Mouse (Mus musculus): ENCODE data around the gene Myoz2. TPM values are rescaled to one million over a fixed set of nuclear protein-coding genes. Genes with fewer than 3 reads are reported as not detected.

Myoz2 gene
- total and polyA plus RNA-seq, 3 experiments: not detected

GRCm38 (mm10) chr3:122974833-122975232 is 60.0 kb downstream of the Myoz2 start:
- no peak for TF ChIP-seq MAX (IDR thresholded peaks at IDR 0.05; ENCODE audit: low read length)
- TF ChIP-seq ELF1 (IDR thresholded peaks at IDR 0.05; ENCODE audit: low read depth, low read length): no peak
- no peak for TF ChIP-seq CTCF (conservative IDR thresholded peaks at IDR 0.05 in 1 of 2, IDR thresholded peaks at IDR 0.05 in 1 of 2; ENCODE audit: low read depth in 2 of 2, low read length in 2 of 2)
- no peak for TF ChIP-seq USF1 (IDR thresholded peaks at IDR 0.05; ENCODE audit: low read depth, low read length)
- TF ChIP-seq PAX5 (IDR thresholded peaks at IDR 0.05; ENCODE audit: low read length): no peak
- no peak for TF ChIP-seq RCOR1 (conservative IDR thresholded peaks at IDR 0.05; ENCODE audit: low read depth, low read length)
- no peak for TF ChIP-seq KAT2A (IDR thresholded peaks at IDR 0.05; ENCODE audit: insufficient replicate concordance, low read length)
- TF ChIP-seq ZKSCAN1 (IDR thresholded peaks at IDR 0.05; ENCODE audit: borderline replicate concordance, low read depth, low read length): no peak
- no peak for TF ChIP-seq JUN (IDR thresholded peaks at IDR 0.05; ENCODE audit: insufficient read depth, low read depth, low read length)
- no peak for TF ChIP-seq ZC3H11A (IDR thresholded peaks at IDR 0.05; ENCODE audit: low read depth, low read length)
- TF ChIP-seq MAFK (IDR thresholded peaks at IDR 0.05; ENCODE audit: insufficient replicate concordance, low read length): no peak
- no peak for TF ChIP-seq JUND (conservative IDR thresholded peaks at IDR 0.05; ENCODE audit: low read depth, low read length)
- no peak for TF ChIP-seq MXI1 (IDR thresholded peaks at IDR 0.05; ENCODE audit: low read depth, low read length)
- no peak for TF ChIP-seq MAZ (IDR thresholded peaks at IDR 0.05; ENCODE audit: low read depth, low read length)
- Histone ChIP-seq H3K9me3 (replicated peaks; ENCODE audit: low read length) (no peaks in the 10 kb centered on the region), H3K4me1 (ENCODE audit: control insufficient read depth in 1 of 2, insufficient read depth in 2 of 2) (no peaks in the 10 kb centered on the region), H3K9ac (ENCODE audit: insufficient read depth, low read depth) (no peak overlapping the region), H3K27ac (ENCODE audit: insufficient read depth, low read depth) (no peak overlapping the region), H3K27me3 (replicated peaks) (no peaks in the 10 kb centered on the region), H3K4me2 (ENCODE audit: insufficient read depth, low read depth, poor library complexity, severe bottlenecking) (no peak overlapping the region), H3K4me3 (replicated peaks in 1 of 3; ENCODE audit: low read depth in 2 of 3, low read length in 2 of 3, poor library complexity in 1 of 3) (no peak overlapping the region), H3K36me3 (replicated peaks in 1 of 2; ENCODE audit: control insufficient read depth in 1 of 2, insufficient read depth in 1 of 2, low read length in 1 of 2) (no peaks in the 10 kb centered on the region), H3K79me2 (replicated peaks; ENCODE audit: control insufficient read depth, extremely low read depth, insufficient read depth, poor library complexity, severe bottlenecking) (no peaks in the 10 kb centered on the region)
- dilution Hi-C loops (cut with MboI; ENCODE audit: extremely low pct_ligation_motif_present, extremely low pct_unique_long_range_greater_than_20kb, low sequenced_read_pairs): no loop called here
- DNase-seq (ENCODE audit: extremely low read depth): no peak
- in situ Hi-C loops (cut with MboI; ENCODE audit: low pct_ligation_motif_present, low pct_unique_long_range_greater_than_20kb, low sequenced_read_pairs): no loop called here

GRCm38 (mm10) chr3:122972126-122972822 is 62.5 kb downstream of the Myoz2 start:
- Histone ChIP-seq H3K36me3 (replicated peaks in 1 of 2; ENCODE audit: control insufficient read depth in 1 of 2, insufficient read depth in 1 of 2, low read length in 1 of 2) (no peaks in the 10 kb centered on the region), H3K9ac (ENCODE audit: insufficient read depth, low read depth) (no peak overlapping the region), H3K9me3 (replicated peaks; ENCODE audit: low read length) (no peaks in the 10 kb centered on the region), H3K4me3 (replicated peaks in 1 of 3; ENCODE audit: low read depth in 2 of 3, low read length in 2 of 3, poor library complexity in 1 of 3) (no peak overlapping the region), H3K4me2 (ENCODE audit: insufficient read depth, low read depth, poor library complexity, severe bottlenecking) (no peak overlapping the region), H3K27ac (ENCODE audit: insufficient read depth, low read depth) (no peak overlapping the region), H3K79me2 (replicated peaks; ENCODE audit: control insufficient read depth, extremely low read depth, insufficient read depth, poor library complexity, severe bottlenecking) (no peaks in the 10 kb centered on the region), H3K4me1 (ENCODE audit: control insufficient read depth in 1 of 2, insufficient read depth in 2 of 2) (no peaks in the 10 kb centered on the region), H3K27me3 (replicated peaks) (no peaks in the 10 kb centered on the region)
- in situ Hi-C loops (cut with MboI; ENCODE audit: low pct_ligation_motif_present, low pct_unique_long_range_greater_than_20kb, low sequenced_read_pairs) (no loop called here), dilution Hi-C loops (cut with MboI; ENCODE audit: extremely low pct_ligation_motif_present, extremely low pct_unique_long_range_greater_than_20kb, low sequenced_read_pairs) (no loop called here)
- no peak for DNase-seq (ENCODE audit: extremely low read depth)
- TF ChIP-seq ELF1 (IDR thresholded peaks at IDR 0.05; ENCODE audit: low read depth, low read length) (no peak), JUN (IDR thresholded peaks at IDR 0.05; ENCODE audit: insufficient read depth, low read depth, low read length) (no peak), EP300 (IDR thresholded peaks at IDR 0.05; ENCODE audit: low read length) (no peak), ZNF384 (IDR thresholded peaks at IDR 0.05; ENCODE audit: low read depth, low read length) (no peak), ZC3H11A (IDR thresholded peaks at IDR 0.05; ENCODE audit: low read depth, low read length) (no peak), MXI1 (IDR thresholded peaks at IDR 0.05; ENCODE audit: low read depth, low read length) (no peak), ETS1 (conservative IDR thresholded peaks at IDR 0.05; ENCODE audit: low read depth, low read length) (no peak), E2F4 (IDR thresholded peaks at IDR 0.05; ENCODE audit: insufficient replicate concordance, low read depth, low read length) (no peak), UBTF (IDR thresholded peaks at IDR 0.05; ENCODE audit: low read depth, low read length) (no peak), POLR2A (IDR thresholded peaks at IDR 0.05; ENCODE audit: low read depth, low read length) (no peak)

Data from CH12.LX (cell line).